Mouse (Mus musculus): ENCODE measurements around the gene Slc4a11.
"Not testable (repeated sequence)": the region's sequence is repeated elsewhere in the genome, so short reads cannot be mapped to it uniquely, and the experiment has no call there.

The Slc4a11 gene

GRCm38 (mm10) chr2:130679899-130680298 is 17.4 kb downstream of the Slc4a11 start:
- DNase-seq (ENCODE audit: low read depth, low spot score): no peak

GRCm38 (mm10) chr2:130679154-130679553 is 18.2 kb downstream of the Slc4a11 start:
- DNase-seq (ENCODE audit: low read depth, low spot score): no peak

GRCm38 (mm10) chr2:130677211-130677610 is 20.1 kb downstream of the Slc4a11 start:
- DNase-seq (ENCODE audit: low read depth, low spot score): no peak

GRCm38 (mm10) chr2:130667559-130667958 is 29.8 kb downstream of the Slc4a11 start, which contains the start of gene Itpa:
Gene Itpa, plus strand, starts transcription at chr2:130667610.
- peak; percentile 77 for DNase-seq (ENCODE audit: low read depth, low spot score)

GRCm38 (mm10) chr2:130664102-130664701 is 33.1 kb downstream of the Slc4a11 start, which contains the start of gene Ddrgk1:
Gene Ddrgk1, minus strand, starts transcription at chr2:130664659.
- peak; percentile 93 for DNase-seq (ENCODE audit: low read depth, low spot score)

GRCm38 (mm10) chr2:130663342-130663741 is 34.0 kb downstream of the Slc4a11 start:
- no peak for DNase-seq (ENCODE audit: low read depth, low spot score)

- no peak for DNase-seq (ENCODE audit: low read depth, low spot score)
Observed at GRCm38 (mm10) chr2:130658530-130658929, 38.8 kb downstream of the Slc4a11 start.

GRCm38 (mm10) chr2:130657541-130657940 is 39.8 kb downstream of the Slc4a11 start:
- no peak for DNase-seq (ENCODE audit: low read depth, low spot score)

- no peak for DNase-seq (ENCODE audit: low read depth, low spot score)
Observed at GRCm38 (mm10) chr2:130656536-130656935, 40.8 kb downstream of the Slc4a11 start.

- DNase-seq (ENCODE audit: low read depth, low spot score): no peak
Observed at GRCm38 (mm10) chr2:130655660-130656339, 41.5 kb downstream of the Slc4a11 start.

GRCm38 (mm10) chr2:130653760-130654159 is 43.6 kb downstream of the Slc4a11 start:
- DNase-seq (ENCODE audit: low read depth, low spot score): no peak

GRCm38 (mm10) chr2:130653303-130653702 is 44.0 kb downstream of the Slc4a11 start:
- no peak for DNase-seq (ENCODE audit: low read depth, low spot score)

GRCm38 (mm10) chr2:130649028-130649427 is 48.3 kb downstream of the Slc4a11 start:
- DNase-seq (ENCODE audit: low read depth, low spot score): not testable (repeated sequence)

GRCm38 (mm10) chr2:130645198-130645597 is 52.1 kb downstream of the Slc4a11 start:
- DNase-seq (ENCODE audit: low read depth, low spot score): no peak

GRCm38 (mm10) chr2:130642684-130643369 is 54.5 kb downstream of the Slc4a11 start, which contains the start of gene Lzts3:
Gene Lzts3, minus strand, starts transcription at chr2:130642803.
- peak; percentile 79 for DNase-seq (ENCODE audit: low read depth, low spot score)

GRCm38 (mm10) chr2:130642197-130642660 is 55.1 kb downstream of the Slc4a11 start:
- peak; percentile 28 for DNase-seq (ENCODE audit: low read depth, low spot score)

- no peak for DNase-seq (ENCODE audit: low read depth, low spot score)
Observed at GRCm38 (mm10) chr2:130641351-130642025, 55.8 kb downstream of the Slc4a11 start.

- no peak for DNase-seq (ENCODE audit: low read depth, low spot score)
Observed at GRCm38 (mm10) chr2:130639276-130639675, 58.0 kb downstream of the Slc4a11 start.

- DNase-seq (ENCODE audit: low read depth, low spot score): no peak
Observed at GRCm38 (mm10) chr2:130638101-130638611, 59.2 kb downstream of the Slc4a11 start.

- DNase-seq (ENCODE audit: low read depth, low spot score): no peak
Observed at GRCm38 (mm10) chr2:130635847-130636246, 61.5 kb downstream of the Slc4a11 start.

GRCm38 (mm10) chr2:130634739-130635411 is 62.4 kb downstream of the Slc4a11 start:
- DNase-seq (ENCODE audit: low read depth, low spot score): no peak
